Mouse (Mus musculus) layer of hippocampus, postnatal 36 days (tissue): ENCODE data around the gene Gm20547. TPM values are rescaled to one million over a fixed set of nuclear protein-coding genes. Genes with fewer than 3 reads are reported as not detected.
"Not testable (repeated sequence)": the region's sequence is repeated elsewhere in the genome, so short reads cannot be mapped to it uniquely, and the experiment has no call there.

ENCODE experiments used
- DNase-seq, 2 experiments: peaks; one replicate each; pipeline ENCODE4 v3.0.0; 2022
- total RNA-seq, 2 experiments: library from RNA; stranded (reverse); gene quantifications; 2 replicates each; pipeline ENCODE4 v1.2.3; 2021

Gene Gm20547
- not detected for total RNA-seq

GRCm38 (mm10) chr17:34881683-34882310 is at the start of gene Gm20547:
Gene Gm20547, minus strand, starts transcription at chr17:34882042.
- DNase-seq = no peak

- DNase-seq = peak; percentile 96 to 98
These were observed 49.4 kb upstream of the Gm20547 start, which contains the start of gene Neu1 for GRCm38 (mm10) chr17:34931061-34931734. Gene Neu1, plus strand, starts transcription at chr17:34931253.

GRCm38 (mm10) chr17:34928841-34929240 is 47.0 kb upstream of the Gm20547 start:
- DNase-seq = no peak

GRCm38 (mm10) chr17:34927306-34928019 is 45.6 kb upstream of the Gm20547 start:
- no peak for DNase-seq

- DNase-seq = no peak
These were observed 42.4 kb upstream of the Gm20547 start for GRCm38 (mm10) chr17:34924258-34924657.

- no peak for DNase-seq
These were observed 41.1 kb upstream of the Gm20547 start for GRCm38 (mm10) chr17:34922939-34923338.

- DNase-seq = no peak
These were observed 35.3 kb upstream of the Gm20547 start for GRCm38 (mm10) chr17:34917188-34917587.

GRCm38 (mm10) chr17:34916316-34916715 is 34.5 kb upstream of the Gm20547 start:
- DNase-seq = no peak

- DNase-seq = no peak
These were observed 33.6 kb upstream of the Gm20547 start for GRCm38 (mm10) chr17:34915410-34915831.

- no peak for DNase-seq
These were observed 32.3 kb upstream of the Gm20547 start, which contains the start of gene Slc44a4 for GRCm38 (mm10) chr17:34913930-34914665. Gene Slc44a4, plus strand, starts transcription at chr17:34914466.

- DNase-seq = peak; percentile 36 to 55
These were observed 30.1 kb upstream of the Gm20547 start for GRCm38 (mm10) chr17:34911945-34912351.

- DNase-seq = no peak
These were observed 29.1 kb upstream of the Gm20547 start for GRCm38 (mm10) chr17:34910982-34911381.

- no peak for DNase-seq
These were observed 21.1 kb upstream of the Gm20547 start for GRCm38 (mm10) chr17:34902895-34903294.

GRCm38 (mm10) chr17:34901948-34902347 is 20.1 kb upstream of the Gm20547 start:
- DNase-seq = not testable (repeated sequence)

GRCm38 (mm10) chr17:34900826-34901225 is 19.0 kb upstream of the Gm20547 start:
- DNase-seq = not testable (repeated sequence)

- no peak for DNase-seq
These were observed 18.0 kb upstream of the Gm20547 start for GRCm38 (mm10) chr17:34899890-34900243.

- DNase-seq = peak; percentile 36 to 42
These were observed 17.4 kb upstream of the Gm20547 start for GRCm38 (mm10) chr17:34899053-34899889.

- DNase-seq = no peak
These were observed 16.8 kb upstream of the Gm20547 start for GRCm38 (mm10) chr17:34898706-34899052.

GRCm38 (mm10) chr17:34898160-34898586 is 16.3 kb upstream of the Gm20547 start, which contains the start of the genes C2 and Ehmt2:
Gene C2, minus strand, starts transcription at chr17:34898265.
Gene Ehmt2, plus strand, starts transcription at chr17:34898469.
- DNase-seq = peak; percentile 83 to 86

GRCm38 (mm10) chr17:34897373-34898159 is 15.7 kb upstream of the Gm20547 start:
- no peak for DNase-seq

- DNase-seq = no peak
These were observed 14.5 kb upstream of the Gm20547 start for GRCm38 (mm10) chr17:34896366-34896765.
